Mouse (Mus musculus) heart, embryonic 16.5 days (tissue): Measurements from ENCODE around the gene Gm8890. TPM values are rescaled to one million over a fixed set of nuclear protein-coding genes. Genes with fewer than 3 reads are reported as not detected.
"Not testable (repeated sequence)": the region's sequence is repeated elsewhere in the genome, so short reads cannot be mapped to it uniquely, and the experiment has no call there.

Experiments
- ATAC-seq: fragments of 200-750 bp; cut with Nextera tagmentation; replicated peaks from 2 replicates; pipeline ENCODE4 v1.8.0; 2017; ENCODE audit warnings: moderate number of reproducible peaks; ENCODE audit not compliant: insufficient read depth, low FRiP score; ENCODE audit errors: extremely low read depth
- H3K27ac ChIP-seq: fragments of 300-500 bp; sonication (generic); 2 replicates; pipeline ENCODE4 v1.5.1; 2014; ENCODE audit warnings: mild to moderate bottlenecking, low read length, control low read depth, moderate library complexity
- H3K27me3 ChIP-seq: fragments of 300-500 bp; sonication (generic); 2 replicates; pipeline ENCODE4 v1.6.1; 2014; ENCODE audit warnings: low read length, mixed read lengths; ENCODE audit not compliant: control insufficient read depth, insufficient read depth
- H3K36me3 ChIP-seq: fragments of 300-500 bp; sonication (generic); 2 replicates; pipeline ENCODE4 v1.6.1; 2014; ENCODE audit not compliant: control insufficient read depth, insufficient read depth
- H3K4me1 ChIP-seq: fragments of 300-500 bp; sonication (generic); 2 replicates; pipeline ENCODE4 v1.6.1; 2014; ENCODE audit warnings: low read length, mixed read lengths; ENCODE audit not compliant: control insufficient read depth, insufficient read depth
- H3K4me2 ChIP-seq: fragments of 300-500 bp; sonication (generic); 2 replicates; pipeline ENCODE4 v1.6.1; 2014; ENCODE audit warnings: low read depth, mild to moderate bottlenecking, control low read depth, low read length
- H3K4me3 ChIP-seq: fragments of 300-500 bp; sonication (generic); 2 replicates; pipeline ENCODE4 v1.5.1; 2014; ENCODE audit warnings: mild to moderate bottlenecking, control low read depth, low read length
- H3K9ac ChIP-seq: fragments of 300-500 bp; sonication (generic); 2 replicates; pipeline ENCODE4 v1.6.1; 2014; ENCODE audit warnings: low read length, control low read depth
- H3K9me3 ChIP-seq: fragments of 300-500 bp; sonication (generic); replicated peaks from 2 replicates; pipeline ENCODE4 v1.6.1; 2016; ENCODE audit warnings: low read length; ENCODE audit not compliant: control insufficient read depth
- WGBS: fragments of 180-500 bp; shearing (Covaris S2); extraction: QIAGEN DNeasy Blood & Tissue Kit; methylation state at CpG from one replicate; pipeline ENCODE4 v1.1.7; 2014; 5-methylcytosine and 5-hydroxymethylcytosine counted together
- polyA plus RNA-seq: library from polyadenylated mRNA; unstranded; fragments of >200 nt; fragmentation: Nextera tagmentation; extraction: Ambion mirVana; gene quantifications from 2 replicates; pipeline ENCODE4 v1.2.1, GENCODE M21; 2015

Gm8890 gene
- not detected in 2 replicates for polyA plus RNA-seq

GRCm38 (mm10) chr5:11255733-11256132 is at the start of gene Gm8890:
Gene Gm8890, plus strand, starts transcription at chr5:11256033.
- ATAC-seq, H3K27me3 ChIP-seq, H3K9me3 ChIP-seq, H3K4me2 ChIP-seq, H3K9ac ChIP-seq, H3K36me3 ChIP-seq, H3K27ac ChIP-seq, H3K4me3 ChIP-seq, H3K4me1 ChIP-seq: not testable (repeated sequence)
- 20% methylated on average over 1 of the region's 2 CpGs for WGBS

GRCm38 (mm10) chr5:11256221-11256620 is 388 bp downstream of the Gm8890 start:
- not testable (repeated sequence) for H3K4me3 ChIP-seq, H3K27me3 ChIP-seq, ATAC-seq, H3K27ac ChIP-seq, H3K4me1 ChIP-seq, H3K9me3 ChIP-seq, H3K36me3 ChIP-seq, H3K9ac ChIP-seq, H3K4me2 ChIP-seq
- WGBS: 53% methylated on average over 1 of the region's 1 CpGs

Other genes starting within 250 kb of the Gm8890 start
- not detected in 2 replicates for gene Gm8879, start 128.4 kb upstream of the Gm8890 start, polyA plus RNA-seq
- not detected in 2 replicates for gene Gm5861, start 73.0 kb upstream of the Gm8890 start, polyA plus RNA-seq
- gene Speer1, start 85.5 kb downstream of the Gm8890 start, polyA plus RNA-seq: not detected in 2 replicates
- not detected in 2 replicates for gene Gm8897, start 160.4 kb downstream of the Gm8890 start, polyA plus RNA-seq
- gene Gm8906, start 246.7 kb downstream of the Gm8890 start, polyA plus RNA-seq: not detected in 2 replicates